Mouse (Mus musculus) spleen, adult 2 months (tissue): ENCODE measurements around the gene Anapc15.

Experiments
- CTCF ChIP-seq: fragments of 200-500 bp; IDR thresholded peaks from 2 replicates; pipeline ENCODE4 v1.5.1; 2011; ENCODE audit warnings: mild to moderate bottlenecking, inconsistent platforms; ENCODE audit not compliant: insufficient read depth, insufficient read length, insufficient replicate concordance; ENCODE audit errors: extremely low read depth
- POLR2A ChIP-seq: fragments of 200-500 bp; IDR thresholded peaks from 2 replicates; pipeline ENCODE4 v1.6.1; 2011; ENCODE audit warnings: low read depth, low read length, inconsistent platforms

- no peak for TF ChIP-seq CTCF
- no peak for TF ChIP-seq POLR2A
Measured at GRCm38 (mm10) chr7:101837154-101837605, 26.3 kb upstream of the Anapc15 start.
